Mouse (Mus musculus) forebrain, embryonic 11.5 days (tissue): Measurements from ENCODE around the gene Galm. TPM values are rescaled to one million over a fixed set of nuclear protein-coding genes. Genes with fewer than 3 reads are reported as not detected.

Source experiments
- ATAC-seq: fragments of 200-750 bp; cut with Nextera tagmentation; replicated peaks from 2 replicates; pipeline ENCODE4 v1.8.0; 2017; ENCODE audit warnings: moderate TSS enrichment; ENCODE audit not compliant: low FRiP score
- DNase-seq: peaks from one replicate; pipeline ENCODE4 v3.0.0-alpha.2; 2017; ENCODE audit warnings: low spot score
- H3K27ac ChIP-seq: fragments of 300-500 bp; sonication (generic); 2 replicates; pipeline ENCODE4 v1.5.1; 2014; ENCODE audit warnings: low read depth, low read length
- H3K27me3 ChIP-seq: fragments of 300-500 bp; sonication (generic); 2 replicates; pipeline ENCODE4 v1.6.1; 2014; ENCODE audit warnings: mild to moderate bottlenecking, low read length, mixed read lengths; ENCODE audit not compliant: control insufficient read depth, insufficient read depth
- H3K36me3 ChIP-seq: fragments of 300-500 bp; sonication (generic); 2 replicates; pipeline ENCODE4 v1.6.1; 2014; ENCODE audit warnings: mild to moderate bottlenecking, low read length, moderate library complexity, mixed read lengths; ENCODE audit not compliant: control insufficient read depth, insufficient read depth
- H3K4me1 ChIP-seq: fragments of 300-500 bp; sonication (generic); replicated peaks from 2 replicates; pipeline ENCODE4 v1.6.1; 2014; ENCODE audit warnings: low read length, mixed read lengths; ENCODE audit not compliant: control insufficient read depth, insufficient read depth
- H3K4me2 ChIP-seq: fragments of 300-500 bp; sonication (generic); 2 replicates; pipeline ENCODE4 v1.6.1; 2014; ENCODE audit warnings: low read depth, mild to moderate bottlenecking, low read length, moderate library complexity, mixed read lengths; ENCODE audit not compliant: severe bottlenecking
- H3K4me3 ChIP-seq: fragments of 300-500 bp; sonication (generic); 2 replicates; pipeline ENCODE4 v1.5.1; 2014; ENCODE audit warnings: low read depth, low read length
- H3K9ac ChIP-seq: fragments of 300-500 bp; sonication (generic); 2 replicates; pipeline ENCODE4 v1.6.1; 2014; ENCODE audit warnings: low read length
- H3K9me3 ChIP-seq: fragments of 300-500 bp; sonication (generic); 2 replicates; pipeline ENCODE4 v1.6.1; 2016; ENCODE audit warnings: low read length, mixed read lengths; ENCODE audit not compliant: control insufficient read depth
- WGBS: fragments of 180-500 bp; shearing (Covaris S2); extraction: QIAGEN DNeasy Blood & Tissue Kit; methylation state at CpG from one replicate; pipeline ENCODE4 v1.1.7; 2014; 5-methylcytosine and 5-hydroxymethylcytosine counted together
- polyA plus RNA-seq: library from polyadenylated mRNA; unstranded; fragments of >200 nt; fragmentation: Nextera tagmentation; extraction: Ambion mirVana; gene quantifications from 2 replicates; pipeline ENCODE4 v1.2.1, GENCODE M21; 2014

Gene Galm
- polyA plus RNA-seq, 1 experiment from 2014 or later: 11.2 TPM

GRCm38 (mm10) chr17:80131838-80132237 is 4.6 kb downstream of the Galm start:
- DNase-seq (no peak), ATAC-seq (no peak)
- Histone ChIP-seq H3K9me3 (no peaks in the 10 kb centered on the region), H3K9ac (no peak overlapping the region), H3K27me3 (no peaks in the 10 kb centered on the region), H3K27ac (no peak overlapping the region), H3K4me2 (no peak overlapping the region), H3K36me3 (no peaks in the 10 kb centered on the region), H3K4me1 (peaks cover 2% of the 10 kb centered on the region; the same call in 1 of the 2 replicates), H3K4me3 (no peak overlapping the region)
- 86% methylated on average over 7 of the region's 7 CpGs for WGBS

GRCm38 (mm10) chr17:80132502-80132901 is 5.2 kb downstream of the Galm start:
- 87% methylated on average over 4 of the region's 4 CpGs for WGBS
- DNase-seq (no peak), ATAC-seq (no peak)
- Histone ChIP-seq H3K9ac (no peak overlapping the region), H3K4me2 (no peak overlapping the region), H3K27me3 (no peaks in the 10 kb centered on the region), H3K27ac (no peak overlapping the region), H3K4me3 (no peak overlapping the region), H3K36me3 (no peaks in the 10 kb centered on the region), H3K9me3 (no peaks in the 10 kb centered on the region), H3K4me1 (peaks cover 2% of the 10 kb centered on the region; the same call in 1 of the 2 replicates)

- no peak for ATAC-seq
- Histone ChIP-seq H3K9me3 (no peaks in the 10 kb centered on the region), H3K36me3 (no peaks in the 10 kb centered on the region), H3K27me3 (no peaks in the 10 kb centered on the region), H3K27ac (no peak overlapping the region), H3K4me2 (no peak overlapping the region), H3K4me3 (no peak overlapping the region), H3K9ac (no peak overlapping the region), H3K4me1 (no peaks in the 10 kb centered on the region)
- no peak for DNase-seq
- 88% methylated on average over 17 of the region's 17 CpGs for WGBS
Observed at GRCm38 (mm10) chr17:80138434-80139162, 11.3 kb downstream of the Galm start.

- Histone ChIP-seq H3K27me3 (no peaks in the 10 kb centered on the region), H3K4me2 (no peak overlapping the region), H3K4me3 (no peak overlapping the region), H3K4me1 (no peaks in the 10 kb centered on the region), H3K9me3 (no peaks in the 10 kb centered on the region), H3K27ac (no peak overlapping the region), H3K9ac (no peak overlapping the region), H3K36me3 (no peaks in the 10 kb centered on the region)
- WGBS: 83% methylated on average over 9 of the region's 9 CpGs
- DNase-seq: no peak
- ATAC-seq: no peak
Observed at GRCm38 (mm10) chr17:80139753-80140444, 12.6 kb downstream of the Galm start.

GRCm38 (mm10) chr17:80143478-80144232 is 16.4 kb downstream of the Galm start:
- DNase-seq (no peak), ATAC-seq (no peak)

DNA sequence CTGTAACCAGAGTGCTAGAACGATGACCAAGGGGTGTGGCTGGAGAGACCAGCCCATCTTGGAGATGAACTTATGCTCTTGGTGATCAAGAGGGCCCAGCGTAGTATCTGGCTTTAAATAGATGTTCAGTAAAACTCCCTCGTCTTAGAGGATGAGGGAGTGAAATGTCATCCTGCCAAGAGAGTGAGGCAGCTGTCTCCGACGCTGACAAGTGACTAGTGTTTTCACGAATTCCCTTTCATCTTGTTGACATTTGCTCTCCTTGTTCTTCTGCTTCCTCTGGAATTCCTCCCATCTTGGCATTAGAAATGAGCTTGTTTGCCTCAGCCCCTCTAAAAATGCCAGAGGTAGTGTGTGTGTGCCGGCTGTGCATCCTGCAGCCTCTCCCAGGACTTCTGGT is 17.9 kb downstream of the Galm start:
- H3K27ac ChIP-seq: no peak overlapping the region
- no peak overlapping the region for H3K4me3 ChIP-seq
- WGBS: 79% methylated on average over 7 of the region's 7 CpGs
- H3K9ac ChIP-seq: no peak overlapping the region
- no peaks in the 10 kb centered on the region for H3K4me1 ChIP-seq
- H3K9me3 ChIP-seq: no peaks in the 10 kb centered on the region
- no peaks in the 10 kb centered on the region for H3K36me3 ChIP-seq
- H3K27me3 ChIP-seq: no peaks in the 10 kb centered on the region
- no peak for ATAC-seq
- no peak for DNase-seq
- H3K4me2 ChIP-seq: no peak overlapping the region

More at GRCm38 (mm10) chr17:80143478-80144232, 16.4 kb downstream of the Galm start:
- H3K4me3 ChIP-seq: no peak overlapping the region
- no peaks in the 10 kb centered on the region for H3K9me3 ChIP-seq
- H3K4me1 ChIP-seq: no peaks in the 10 kb centered on the region
- 84% methylated on average over 6 of the region's 6 CpGs for WGBS
- no peak overlapping the region for H3K9ac ChIP-seq
- no peak overlapping the region for H3K27ac ChIP-seq
- H3K4me2 ChIP-seq: no peak overlapping the region
- H3K36me3 ChIP-seq: no peaks in the 10 kb centered on the region
- no peaks in the 10 kb centered on the region for H3K27me3 ChIP-seq

- Histone ChIP-seq H3K27me3 (no peaks in the 10 kb centered on the region), H3K4me1 (no peaks in the 10 kb centered on the region), H3K9me3 (no peaks in the 10 kb centered on the region), H3K27ac (no peak overlapping the region), H3K4me2 (no peak overlapping the region), H3K36me3 (no peaks in the 10 kb centered on the region), H3K4me3 (no peak overlapping the region), H3K9ac (no peak overlapping the region)
- no peak for ATAC-seq
- 89% methylated on average over 3 of the region's 3 CpGs for WGBS
- DNase-seq: no peak
Observed at GRCm38 (mm10) chr17:80145771-80146170, 18.5 kb downstream of the Galm start.

- H3K4me2 ChIP-seq: no peak overlapping the region
- no peak overlapping the region for H3K27ac ChIP-seq
- H3K9ac ChIP-seq: no peak overlapping the region
- DNase-seq: no peak
- no peaks in the 10 kb centered on the region for H3K4me1 ChIP-seq
- H3K4me3 ChIP-seq: no peak overlapping the region
- H3K36me3 ChIP-seq: no peaks in the 10 kb centered on the region
- WGBS: 63% methylated on average over 23 of the region's 23 CpGs
- H3K27me3 ChIP-seq: no peaks in the 10 kb centered on the region
- ATAC-seq: peak; percentile 42; the same call in 1 of the 2 replicates
- no peaks in the 10 kb centered on the region for H3K9me3 ChIP-seq
Observed at GRCm38 (mm10) chr17:80148053-80148994, 21.1 kb downstream of the Galm start.
